Mouse (Mus musculus) thymus, postnatal 4 days (tissue): ENCODE data around the gene Myo15.
"Not testable (repeated sequence)": the region's sequence is repeated elsewhere in the genome, so short reads cannot be mapped to it uniquely, and the experiment has no call there.

ENCODE experiments used
- DNase-seq: peaks from one replicate; pipeline ENCODE4 v3.0.0; 2021

The Myo15 gene

DNA sequence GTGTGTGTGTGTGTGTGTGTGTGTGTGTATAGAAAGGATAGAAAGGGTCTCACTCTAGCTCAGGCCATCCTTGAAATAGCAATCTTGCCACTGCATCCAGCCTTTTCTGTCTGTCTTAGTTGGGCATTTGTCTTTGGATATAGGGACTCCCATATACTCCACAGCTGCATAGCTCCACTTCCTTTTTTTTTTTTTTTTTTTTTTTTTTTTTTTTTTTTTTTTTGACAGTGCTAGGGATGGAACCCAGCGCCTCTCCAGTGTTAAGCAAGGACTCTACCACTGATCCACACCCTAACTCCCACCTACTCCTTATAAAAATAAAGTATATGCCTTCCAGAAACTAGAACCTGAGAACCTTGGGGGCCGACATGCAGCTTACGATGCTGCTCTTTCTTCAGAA lies 88.5 kb downstream of the Myo15 start:
- DNase-seq = no peak

DNA sequence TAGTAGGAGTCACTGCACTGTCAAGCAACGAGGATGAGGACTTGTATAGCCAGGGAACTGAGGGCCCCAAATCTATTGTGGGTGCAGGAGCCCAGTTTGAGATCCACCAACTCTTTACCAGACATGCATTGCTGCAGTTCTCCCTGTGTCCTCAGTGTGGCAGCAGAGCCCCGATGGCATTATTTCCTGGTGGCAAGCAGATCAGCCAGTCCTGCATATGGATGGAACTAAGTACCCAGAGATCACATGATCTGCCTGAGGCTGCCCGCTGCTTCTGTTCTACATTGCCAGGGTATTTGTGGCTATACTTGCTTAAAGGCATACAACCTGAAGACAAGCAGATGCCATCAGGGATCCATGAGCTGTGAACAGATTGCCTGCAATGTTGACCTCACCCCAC lies 90.2 kb downstream of the Myo15 start:
- DNase-seq = peak; percentile 73

DNA sequence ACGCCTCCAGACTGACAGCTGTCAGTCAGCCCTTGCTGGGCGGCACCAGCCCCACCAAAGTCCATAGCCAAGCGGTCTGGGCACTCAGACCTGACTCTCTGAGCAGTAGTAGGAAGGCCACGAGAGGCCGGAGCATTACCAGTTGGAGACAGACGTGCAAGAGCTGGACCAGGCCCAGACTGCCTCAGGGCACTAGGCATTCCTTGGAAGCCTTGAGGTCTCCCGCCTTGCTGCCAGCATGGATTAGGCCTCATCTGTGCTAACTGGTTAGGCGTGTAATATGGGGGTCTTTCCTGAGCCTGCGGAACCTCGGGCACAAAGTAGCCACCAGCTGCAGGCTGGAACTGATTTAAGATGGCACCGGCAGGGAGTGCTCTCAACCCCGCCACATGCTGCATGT lies 104.9 kb downstream of the Myo15 start:
- DNase-seq = not testable (repeated sequence)
